Mouse (Mus musculus): ENCODE measurements at regions not wholly inside any gene's neighbourhood (a gene's known extent, or its start where the extent isn't known, plus 50 kb on each side); places are given as distances from the start of the nearest gene placed in this dataset.

DNA sequence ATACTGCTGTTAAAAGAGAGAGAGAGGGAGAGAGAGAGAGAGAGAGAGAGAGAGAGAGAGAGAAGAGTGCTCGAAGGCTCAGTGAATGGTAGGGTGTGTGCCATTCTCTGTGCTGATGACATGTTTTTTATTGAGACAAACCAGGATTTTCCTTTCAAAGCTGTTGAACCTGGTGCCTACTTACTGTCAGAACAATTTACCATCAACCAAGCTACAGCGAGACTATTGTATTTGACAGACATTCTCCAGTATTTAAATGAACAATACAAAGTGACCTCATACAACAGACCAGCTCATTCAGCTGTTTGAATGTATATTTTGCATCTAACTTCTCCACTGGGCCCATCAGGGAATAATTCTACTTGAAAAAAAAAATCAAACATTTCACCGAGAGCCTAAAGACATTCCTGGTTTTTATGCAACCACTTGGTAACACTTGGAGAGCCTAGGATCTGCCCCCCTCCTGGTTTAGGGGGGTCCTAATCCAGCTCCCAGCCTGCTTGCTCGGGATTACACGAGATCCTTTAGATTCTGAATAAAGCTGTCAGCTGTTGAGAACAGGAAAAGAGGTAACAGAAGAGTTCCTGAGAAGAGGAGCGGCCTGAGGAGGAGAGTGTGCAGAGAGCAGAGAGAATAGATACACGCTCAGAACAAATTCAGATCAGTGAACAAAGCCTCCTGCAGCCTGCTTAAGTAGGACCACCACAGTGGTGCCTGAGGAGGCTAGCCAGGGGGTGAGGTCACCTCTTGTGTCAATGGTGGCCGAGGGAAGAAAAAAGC is 117.3 kb downstream of the Anapc10 start:
- H3K4me1 ChIP-seq (ENCODE audit: control insufficient read depth, insufficient read depth, low read length): no peaks in the 10 kb centered on the region
- H3K27ac ChIP-seq (replicated peaks; ENCODE audit: low read depth, low read length): no peak overlapping the region
- WGBS: 56% methylated on average over 8 of the region's 8 CpGs
- no peak overlapping the region for H3K4me2 ChIP-seq (ENCODE audit: low read depth, severe bottlenecking)
- H3K4me3 ChIP-seq (ENCODE audit: low read depth, low read length): no peak overlapping the region
- no peaks in the 10 kb centered on the region for H3K36me3 ChIP-seq (ENCODE audit: control insufficient read depth, insufficient read depth, low read length)
- no peak overlapping the region for H3K9ac ChIP-seq (ENCODE audit: low read length)
- no peaks in the 10 kb centered on the region for H3K27me3 ChIP-seq (ENCODE audit: control insufficient read depth, insufficient read depth, low read length)
- ATAC-seq (ENCODE audit: insufficient number of reproducible peaks, low FRiP score, low TSS enrichment, low read depth) (no peak), DNase-seq (ENCODE audit: low spot score) (peak; percentile 27)
- H3K9me3 ChIP-seq (ENCODE audit: control insufficient read depth, low read length): no peaks in the 10 kb centered on the region

- WGBS: 43% methylated on average over 11 of the region's 11 CpGs
Observed at GRCm38 (mm10) chr8:79829543-79829890, 117.9 kb downstream of the Anapc10 start.

DNA sequence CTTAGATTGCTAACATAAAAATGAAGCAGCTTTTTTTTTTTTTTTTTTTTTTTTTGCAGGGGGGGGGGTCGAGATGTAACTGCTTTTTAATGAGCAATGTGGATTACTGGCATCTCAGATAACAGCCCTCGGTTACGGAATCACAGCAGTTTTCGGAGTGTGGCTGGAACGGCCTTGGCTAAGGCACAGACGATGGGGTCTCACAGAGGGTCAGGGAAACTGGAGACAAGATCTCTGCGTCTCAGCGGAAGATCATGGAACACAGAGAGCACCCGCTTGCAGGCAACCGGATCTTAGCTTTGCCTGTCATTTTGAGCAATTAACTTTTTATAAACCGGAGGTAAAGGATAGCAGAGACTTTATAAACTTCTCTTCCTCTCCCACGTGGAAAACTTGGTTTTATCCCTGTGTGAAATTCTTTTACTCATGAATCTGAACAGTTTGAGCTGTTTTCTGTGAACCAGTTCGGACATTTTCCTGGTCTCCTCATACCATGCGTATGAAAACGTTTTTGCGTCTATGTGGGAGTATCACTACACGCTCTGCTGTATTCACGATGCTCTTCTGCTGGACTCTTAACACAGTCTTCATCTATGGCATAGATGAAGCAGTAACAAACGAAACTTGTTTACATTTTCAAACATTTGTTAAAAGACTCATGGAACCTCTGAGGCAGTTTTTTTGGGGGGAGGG is 118.5 kb downstream of the Anapc10 start:
- Histone ChIP-seq H3K4me2 (ENCODE audit: low read depth, severe bottlenecking) (no peak overlapping the region), H3K27ac (replicated peaks; ENCODE audit: low read depth, low read length) (no peak overlapping the region), H3K4me1 (ENCODE audit: control insufficient read depth, insufficient read depth, low read length) (no peaks in the 10 kb centered on the region), H3K27me3 (ENCODE audit: control insufficient read depth, insufficient read depth, low read length) (no peaks in the 10 kb centered on the region), H3K36me3 (ENCODE audit: control insufficient read depth, insufficient read depth, low read length) (no peaks in the 10 kb centered on the region), H3K4me3 (ENCODE audit: low read depth, low read length) (no peak overlapping the region), H3K9me3 (ENCODE audit: control insufficient read depth, low read length) (no peaks in the 10 kb centered on the region), H3K9ac (ENCODE audit: low read length) (no peak overlapping the region)
- peak; percentile 21 for DNase-seq (ENCODE audit: low spot score)
- no peak for ATAC-seq (ENCODE audit: insufficient number of reproducible peaks, low FRiP score, low TSS enrichment, low read depth)
- 63% methylated on average over 19 of the region's 19 CpGs for WGBS

More at GRCm38 (mm10) chr8:79829543-79829890, 117.9 kb downstream of the Anapc10 start:
- Histone ChIP-seq H3K9ac (ENCODE audit: low read length) (no peak overlapping the region), H3K9me3 (ENCODE audit: control insufficient read depth, low read length) (no peaks in the 10 kb centered on the region), H3K4me1 (ENCODE audit: control insufficient read depth, insufficient read depth, low read length) (no peaks in the 10 kb centered on the region), H3K4me3 (ENCODE audit: low read depth, low read length) (no peak overlapping the region), H3K27ac (replicated peaks; ENCODE audit: low read depth, low read length) (no peak overlapping the region), H3K27me3 (ENCODE audit: control insufficient read depth, insufficient read depth, low read length) (no peaks in the 10 kb centered on the region), H3K4me2 (ENCODE audit: low read depth, severe bottlenecking) (no peak overlapping the region), H3K36me3 (ENCODE audit: control insufficient read depth, insufficient read depth, low read length) (no peaks in the 10 kb centered on the region)
- DNase-seq (ENCODE audit: low spot score) (no peak), ATAC-seq (ENCODE audit: insufficient number of reproducible peaks, low FRiP score, low TSS enrichment, low read depth) (no peak)

DNA sequence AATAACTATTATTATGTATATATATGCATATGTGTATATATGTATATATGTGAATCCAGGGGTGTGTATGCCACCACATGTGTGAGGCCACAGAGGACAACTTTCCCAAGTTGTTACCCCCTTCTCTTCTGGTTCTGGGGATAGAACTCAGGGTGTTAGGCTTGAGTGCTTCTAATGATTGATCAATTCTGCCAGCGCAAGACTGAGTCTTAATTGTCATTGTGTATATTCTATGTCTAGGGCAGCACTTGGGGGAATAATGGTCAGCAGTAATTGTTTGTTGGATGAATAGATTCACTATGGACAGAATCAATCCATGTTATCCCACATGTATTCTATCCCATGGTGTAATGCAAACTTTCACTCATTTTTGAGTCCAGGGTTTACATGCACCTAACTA is 127.3 kb downstream of the Anapc10 start:
- no peaks in the 10 kb centered on the region for H3K27me3 ChIP-seq (ENCODE audit: control insufficient read depth, insufficient read depth, low read length)
- no peak for ATAC-seq (ENCODE audit: insufficient number of reproducible peaks, low FRiP score, low TSS enrichment, low read depth)
- no peaks in the 10 kb centered on the region for H3K9me3 ChIP-seq (ENCODE audit: control insufficient read depth, low read length)
- no peak overlapping the region for H3K27ac ChIP-seq (replicated peaks; ENCODE audit: low read depth, low read length)
- H3K4me2 ChIP-seq (ENCODE audit: low read depth, severe bottlenecking): no peak overlapping the region
- H3K4me3 ChIP-seq (ENCODE audit: low read depth, low read length): no peak overlapping the region
- H3K4me1 ChIP-seq (ENCODE audit: control insufficient read depth, insufficient read depth, low read length): no peaks in the 10 kb centered on the region
- H3K36me3 ChIP-seq (ENCODE audit: control insufficient read depth, insufficient read depth, low read length): no peaks in the 10 kb centered on the region
- WGBS: 97% methylated on average over 1 of the region's 1 CpGs
- peak; percentile 1 for DNase-seq (ENCODE audit: low spot score)
- no peak overlapping the region for H3K9ac ChIP-seq (ENCODE audit: low read length)

GRCm38 (mm10) chr8:79849982-79850514 is 138.4 kb downstream of the Anapc10 start:
- DNase-seq (ENCODE audit: low spot score) (peak; percentile 2), ATAC-seq (ENCODE audit: insufficient number of reproducible peaks, low FRiP score, low TSS enrichment, low read depth) (no peak)
- Histone ChIP-seq H3K4me2 (ENCODE audit: low read depth, severe bottlenecking) (no peak overlapping the region), H3K4me3 (ENCODE audit: low read depth, low read length) (no peak overlapping the region), H3K4me1 (ENCODE audit: control insufficient read depth, insufficient read depth, low read length) (no peaks in the 10 kb centered on the region), H3K9me3 (ENCODE audit: control insufficient read depth, low read length) (no peaks in the 10 kb centered on the region), H3K9ac (ENCODE audit: low read length) (no peak overlapping the region), H3K27ac (replicated peaks; ENCODE audit: low read depth, low read length) (no peak overlapping the region), H3K36me3 (ENCODE audit: control insufficient read depth, insufficient read depth, low read length) (no peaks in the 10 kb centered on the region), H3K27me3 (ENCODE audit: control insufficient read depth, insufficient read depth, low read length) (no peaks in the 10 kb centered on the region)
- 93% methylated on average over 7 of the region's 7 CpGs for whole genome bisulfite sequencing

- no peak overlapping the region for H3K9ac ChIP-seq (ENCODE audit: low read length)
- DNase-seq (ENCODE audit: low spot score) (peak; percentile 17), ATAC-seq (ENCODE audit: insufficient number of reproducible peaks, low FRiP score, low TSS enrichment, low read depth) (no peak)
- WGBS: 77% methylated on average over 6 of the region's 6 CpGs
- no peak overlapping the region for H3K4me2 ChIP-seq (ENCODE audit: low read depth, severe bottlenecking)
- H3K27ac ChIP-seq (replicated peaks; ENCODE audit: low read depth, low read length): no peak overlapping the region
- H3K4me3 ChIP-seq (ENCODE audit: low read depth, low read length): no peak overlapping the region
- no peaks in the 10 kb centered on the region for H3K36me3 ChIP-seq (ENCODE audit: control insufficient read depth, insufficient read depth, low read length)
- no peaks in the 10 kb centered on the region for H3K4me1 ChIP-seq (ENCODE audit: control insufficient read depth, insufficient read depth, low read length)
- H3K27me3 ChIP-seq (ENCODE audit: control insufficient read depth, insufficient read depth, low read length): no peaks in the 10 kb centered on the region
- no peaks in the 10 kb centered on the region for H3K9me3 ChIP-seq (ENCODE audit: control insufficient read depth, low read length)
Observed at GRCm38 (mm10) chr8:79850519-79850918, 138.9 kb downstream of the Anapc10 start.

DNA sequence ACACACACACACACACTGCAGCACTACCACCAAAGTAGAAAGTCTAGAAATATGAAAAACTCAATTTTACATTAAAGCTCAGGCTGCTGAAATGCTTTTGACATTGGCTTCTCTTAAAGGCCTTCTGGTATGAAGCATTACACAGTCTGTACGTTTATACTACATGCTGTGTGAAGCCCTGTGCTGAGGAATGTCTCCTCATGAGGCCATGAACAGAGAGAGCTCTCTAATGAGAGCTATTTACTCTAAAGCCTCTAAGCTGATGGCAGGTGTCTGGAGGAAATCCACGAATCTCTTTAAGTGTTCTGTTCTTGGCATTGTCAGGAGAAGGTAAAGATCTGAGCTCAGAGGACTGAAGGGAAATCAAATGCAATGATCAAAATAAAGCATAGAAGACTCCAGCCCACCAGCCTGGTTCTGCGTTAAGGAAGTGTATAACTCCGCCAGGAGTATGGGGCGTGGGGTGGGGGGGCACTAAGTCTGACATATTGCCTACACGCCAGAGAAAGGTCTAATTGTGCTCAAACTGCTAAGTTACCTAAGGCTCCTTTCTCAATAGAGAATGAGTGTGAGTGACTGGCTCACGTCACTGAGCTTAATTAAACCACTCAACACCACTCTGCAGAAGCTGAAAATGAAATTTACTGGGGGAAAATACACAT is 160.9 kb downstream of the Anapc10 start:
- H3K9ac ChIP-seq (ENCODE audit: low read length): no peak overlapping the region
- H3K4me2 ChIP-seq (ENCODE audit: low read depth, severe bottlenecking): no peak overlapping the region
- WGBS: 63% methylated on average over 7 of the region's 7 CpGs
- no peak for ATAC-seq (ENCODE audit: insufficient number of reproducible peaks, low FRiP score, low TSS enrichment, low read depth)
- H3K36me3 ChIP-seq (ENCODE audit: control insufficient read depth, insufficient read depth, low read length): no peaks in the 10 kb centered on the region
- H3K4me3 ChIP-seq (ENCODE audit: low read depth, low read length): no peak overlapping the region
- no peaks in the 10 kb centered on the region for H3K4me1 ChIP-seq (ENCODE audit: control insufficient read depth, insufficient read depth, low read length)
- no peaks in the 10 kb centered on the region for H3K9me3 ChIP-seq (ENCODE audit: control insufficient read depth, low read length)
- H3K27ac ChIP-seq (replicated peaks; ENCODE audit: low read depth, low read length): no peak overlapping the region
- DNase-seq (ENCODE audit: low spot score): no peak
- H3K27me3 ChIP-seq (ENCODE audit: control insufficient read depth, insufficient read depth, low read length): no peaks in the 10 kb centered on the region

DNA sequence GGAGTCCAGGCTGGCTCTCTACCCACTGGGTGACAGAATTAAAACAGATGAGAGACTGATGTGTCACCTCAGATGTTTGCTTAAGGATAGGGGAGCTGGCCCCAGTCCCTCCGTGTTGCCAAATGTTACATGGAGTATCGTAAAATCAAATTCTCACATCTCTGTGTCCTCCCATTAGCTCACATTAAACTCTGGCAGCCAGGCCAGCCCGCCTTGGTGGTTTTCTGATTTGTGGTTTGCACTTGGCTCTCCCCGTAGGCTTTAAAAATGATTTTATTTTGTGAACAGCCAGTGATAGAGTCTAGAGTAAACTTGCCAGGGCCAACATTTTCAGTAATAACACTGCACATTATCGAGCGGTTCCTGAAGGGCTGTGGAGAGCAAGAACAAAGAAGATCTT is 149.8 kb downstream of the Hhip start:
- Histone ChIP-seq H3K4me1 (ENCODE audit: control insufficient read depth, insufficient read depth, low read length) (no peaks in the 10 kb centered on the region), H3K27ac (replicated peaks; ENCODE audit: low read depth, low read length) (no peak overlapping the region), H3K4me2 (ENCODE audit: low read depth, severe bottlenecking) (no peak overlapping the region), H3K27me3 (ENCODE audit: control insufficient read depth, insufficient read depth, low read length) (no peaks in the 10 kb centered on the region), H3K4me3 (ENCODE audit: low read depth, low read length) (no peak overlapping the region), H3K36me3 (ENCODE audit: control insufficient read depth, insufficient read depth, low read length) (no peaks in the 10 kb centered on the region), H3K9ac (ENCODE audit: low read length) (no peak overlapping the region), H3K9me3 (ENCODE audit: control insufficient read depth, low read length) (no peaks in the 10 kb centered on the region)
- WGBS: 84% methylated on average over 6 of the region's 6 CpGs
- ATAC-seq (ENCODE audit: insufficient number of reproducible peaks, low FRiP score, low TSS enrichment, low read depth) (no peak), DNase-seq (ENCODE audit: low spot score) (no peak)
